Mouse (Mus musculus) forebrain, embryonic 13.5 days (tissue): Measurements from ENCODE around the gene Fbxw7. TPM values are rescaled to one million over a fixed set of nuclear protein-coding genes. Genes with fewer than 3 reads are reported as not detected.

ENCODE experiments used
- ATAC-seq: fragments of 200-750 bp; cut with Nextera tagmentation; 2 replicates; pipeline ENCODE4 v1.8.0; 2017
- H3K27ac ChIP-seq: fragments of 300-500 bp; sonication (generic); 2 replicates; pipeline ENCODE4 v1.5.1; 2015; ENCODE audit warnings: inconsistent platforms, mild to moderate bottlenecking, moderate library complexity
- H3K27me3 ChIP-seq: fragments of 300-500 bp; sonication (generic); 2 replicates; pipeline ENCODE4 v1.6.1; 2015; ENCODE audit warnings: mild to moderate bottlenecking, inconsistent platforms
- H3K36me3 ChIP-seq: fragments of 300-500 bp; sonication (generic); 2 replicates; pipeline ENCODE4 v1.6.1; 2015; ENCODE audit warnings: mild to moderate bottlenecking, inconsistent platforms; ENCODE audit not compliant: poor library complexity, severe bottlenecking
- H3K4me1 ChIP-seq: fragments of 300-500 bp; sonication (generic); 2 replicates; pipeline ENCODE4 v1.6.1; 2015; ENCODE audit warnings: inconsistent platforms
- H3K4me2 ChIP-seq: fragments of 300-500 bp; sonication (generic); 2 replicates; pipeline ENCODE4 v1.6.1; 2015; ENCODE audit warnings: inconsistent platforms, mild to moderate bottlenecking, moderate library complexity
- H3K4me3 ChIP-seq: fragments of 300-500 bp; sonication (generic); 2 replicates; pipeline ENCODE4 v1.5.1; 2015; ENCODE audit warnings: mild to moderate bottlenecking, inconsistent platforms
- H3K9ac ChIP-seq: fragments of 300-500 bp; sonication (generic); 2 replicates; pipeline ENCODE4 v1.6.1; 2015; ENCODE audit warnings: mild to moderate bottlenecking, inconsistent platforms
- H3K9me3 ChIP-seq: fragments of 300-500 bp; sonication (generic); replicated peaks from 2 replicates; pipeline ENCODE4 v1.6.1; 2016; ENCODE audit warnings: inconsistent platforms
- WGBS: fragments of 180-500 bp; shearing (Covaris S2); methylation state at CpG from one replicate; pipeline ENCODE4 v1.1.7; 2015; 5-methylcytosine and 5-hydroxymethylcytosine counted together
- polyA plus RNA-seq: library from polyadenylated mRNA; unstranded; fragments of >200 nt; fragmentation: Nextera tagmentation; extraction: Ambion mirVana; gene quantifications from 2 replicates; pipeline ENCODE4 v1.2.1, GENCODE M21; 2015

Gene Fbxw7
- polyA plus RNA-seq, 1 experiment from 2014 or later: 28.1 TPM

DNA sequence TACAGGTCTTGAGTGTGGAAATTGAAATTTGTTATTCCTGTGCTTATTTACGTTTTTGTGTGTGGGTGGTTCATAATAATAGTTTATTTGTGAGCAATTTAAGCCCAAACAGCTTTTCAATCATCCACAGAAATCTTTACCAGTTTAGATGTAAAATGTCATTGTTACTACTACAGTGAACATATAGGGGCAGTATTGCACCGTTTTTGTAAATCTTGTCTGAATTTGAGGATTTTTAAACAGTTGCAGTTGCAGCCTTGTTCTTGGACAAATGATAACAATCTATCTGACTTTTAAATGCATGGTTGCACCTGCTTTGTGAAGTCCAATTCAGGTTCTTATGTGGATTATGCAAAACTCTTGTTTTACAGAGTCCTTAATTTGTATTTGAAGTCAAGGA lies 121.2 kb downstream of the Fbxw7 start:
- Histone ChIP-seq H3K4me1 (peaks cover 18% of the 10 kb centered on the region), H3K4me3 (no peak overlapping the region), H3K27ac (no peak overlapping the region), H3K9me3 (no peaks in the 10 kb centered on the region), H3K27me3 (no peaks in the 10 kb centered on the region), H3K9ac (no peak overlapping the region), H3K36me3 (no peaks in the 10 kb centered on the region), H3K4me2 (no peak overlapping the region)
- WGBS: 53% methylated on average over 2 of the region's 2 CpGs
- ATAC-seq: no peak

- Histone ChIP-seq H3K9ac (no peak overlapping the region), H3K27ac (peak overlapping the region; percentile 76), H3K4me2 (no peak overlapping the region), H3K4me3 (no peak overlapping the region), H3K36me3 (no peaks in the 10 kb centered on the region), H3K9me3 (no peaks in the 10 kb centered on the region), H3K27me3 (no peaks in the 10 kb centered on the region), H3K4me1 (peaks cover 18% of the 10 kb centered on the region)
- no peak for ATAC-seq
- WGBS: 44% methylated on average over 5 of the region's 5 CpGs
These were observed 121.9 kb downstream of the Fbxw7 start for GRCm38 (mm10) chr3:84936956-84937355.

DNA sequence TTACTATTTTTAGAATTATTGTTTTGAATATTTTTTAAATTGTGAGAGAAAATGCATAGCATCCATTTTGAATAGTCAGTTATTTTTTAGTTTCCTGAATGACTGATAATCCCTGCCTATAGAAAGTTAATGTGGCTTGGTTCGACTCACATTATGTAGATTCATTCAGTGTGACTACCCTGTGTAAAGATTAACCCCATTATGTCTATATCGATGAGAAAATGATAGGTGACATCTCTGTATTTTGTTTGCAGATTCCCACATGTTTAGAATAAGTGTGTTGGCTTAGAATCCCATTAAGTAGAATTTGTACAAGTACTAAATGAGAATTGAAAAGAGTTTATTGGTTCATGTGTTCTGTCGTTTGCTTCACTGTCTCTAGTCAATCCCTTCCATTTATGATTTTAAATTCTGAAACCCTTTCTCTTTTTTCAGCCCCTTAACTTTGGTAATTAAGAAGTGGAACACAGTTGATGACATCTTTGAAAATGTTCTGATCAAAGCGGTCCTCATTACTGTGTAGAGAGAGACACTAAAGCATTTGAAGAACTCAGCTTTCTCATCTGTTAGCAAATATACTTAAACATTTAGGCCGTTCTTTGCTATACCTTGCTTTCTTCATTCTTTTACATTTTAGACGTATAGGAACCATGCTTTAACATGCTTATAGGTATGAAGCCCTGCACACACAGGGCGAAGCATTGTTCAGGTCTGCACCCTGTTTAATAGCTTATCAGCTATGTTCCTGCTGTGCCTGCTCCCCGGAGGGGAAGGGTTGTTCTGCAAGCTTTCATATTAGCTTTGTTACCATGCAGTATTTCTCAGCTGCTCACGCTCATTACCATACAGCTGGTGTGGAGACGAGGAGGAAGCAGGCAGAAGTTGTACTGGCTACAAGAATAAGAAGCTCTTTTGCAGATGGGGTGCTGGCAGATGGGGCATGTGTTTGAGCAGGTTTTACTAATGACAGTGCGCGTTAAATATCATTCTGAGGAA lies 122.6 kb downstream of the Fbxw7 start:
- Histone ChIP-seq H3K4me1 (peaks cover 18% of the 10 kb centered on the region), H3K9ac (no peak overlapping the region), H3K27ac (peak overlapping the region; percentile 70), H3K36me3 (no peaks in the 10 kb centered on the region), H3K4me2 (peak overlapping the region; percentile 36), H3K4me3 (no peak overlapping the region), H3K9me3 (no peaks in the 10 kb centered on the region), H3K27me3 (no peaks in the 10 kb centered on the region)
- peak; percentile 96 for ATAC-seq
- 19% methylated on average over 12 of the region's 12 CpGs for WGBS

GRCm38 (mm10) chr3:84944933-84945332 lies 129.9 kb downstream of the Fbxw7 start:
- no peaks in the 10 kb centered on the region for H3K4me1 ChIP-seq
- H3K4me2 ChIP-seq: no peak overlapping the region
- H3K4me3 ChIP-seq: no peak overlapping the region
- no peak overlapping the region for H3K27ac ChIP-seq
- WGBS: 94% methylated on average over 3 of the region's 3 CpGs
- no peak overlapping the region for H3K9ac ChIP-seq
- no peaks in the 10 kb centered on the region for H3K9me3 ChIP-seq
- H3K36me3 ChIP-seq: no peaks in the 10 kb centered on the region
- no peaks in the 10 kb centered on the region for H3K27me3 ChIP-seq
- ATAC-seq: no peak

DNA sequence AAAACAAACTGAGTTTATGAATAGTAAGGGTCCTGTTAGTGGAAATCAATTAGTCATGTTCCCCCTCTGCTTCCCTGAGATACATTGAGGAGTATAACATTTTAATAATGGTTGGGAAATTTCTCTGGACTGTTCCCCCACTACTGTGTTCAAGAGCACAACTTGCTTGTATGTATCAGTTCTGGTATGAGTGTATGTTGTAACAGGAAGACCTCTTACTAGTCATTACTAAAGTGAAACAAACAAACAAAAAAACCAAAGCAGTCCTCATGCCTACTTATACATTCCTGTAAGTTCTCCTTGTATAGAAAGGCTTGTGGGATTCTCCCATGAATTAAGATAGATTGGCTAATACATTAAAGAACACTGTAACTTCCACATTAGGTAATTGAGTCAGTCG lies 131.3 kb downstream of the Fbxw7 start:
- WGBS: 94% methylated on average over 1 of the region's 1 CpGs
- no peaks in the 10 kb centered on the region for H3K36me3 ChIP-seq
- no peak for ATAC-seq
- H3K9me3 ChIP-seq: no peaks in the 10 kb centered on the region
- H3K4me3 ChIP-seq: no peak overlapping the region
- no peak overlapping the region for H3K27ac ChIP-seq
- H3K4me2 ChIP-seq: no peak overlapping the region
- H3K27me3 ChIP-seq: no peaks in the 10 kb centered on the region
- no peak overlapping the region for H3K9ac ChIP-seq
- no peaks in the 10 kb centered on the region for H3K4me1 ChIP-seq

DNA sequence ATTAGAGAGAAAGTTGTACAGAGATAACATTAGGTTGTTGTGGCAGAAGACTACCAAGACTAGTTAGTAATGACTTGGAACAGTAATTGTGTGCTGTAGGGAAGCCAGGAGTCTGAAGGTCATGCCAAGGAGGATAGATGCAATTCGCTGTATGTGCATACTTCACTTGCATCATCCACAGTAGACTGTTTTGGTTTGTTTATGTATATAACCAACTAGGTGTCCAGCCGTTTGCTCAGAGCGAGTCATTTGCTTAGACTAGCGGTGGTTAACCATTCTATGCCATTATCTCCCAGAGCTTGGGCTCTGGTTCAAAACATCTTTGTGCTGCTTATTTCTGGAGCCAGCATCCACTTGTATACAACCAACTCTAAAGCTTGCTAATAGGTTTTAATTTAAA lies 134.3 kb downstream of the Fbxw7 start:
- H3K27ac ChIP-seq: no peak overlapping the region
- ATAC-seq: no peak
- no peaks in the 10 kb centered on the region for H3K27me3 ChIP-seq
- no peak overlapping the region for H3K4me2 ChIP-seq
- no peak overlapping the region for H3K4me3 ChIP-seq
- H3K9me3 ChIP-seq: no peaks in the 10 kb centered on the region
- H3K9ac ChIP-seq: no peak overlapping the region
- 0 out of 2 replicates have a peak, but pooled peaks cover 2% of the 10 kb centered on the region for H3K4me1 ChIP-seq
- 90% methylated on average over 4 of the region's 4 CpGs for WGBS
- H3K36me3 ChIP-seq: no peaks in the 10 kb centered on the region

- no peaks in the 10 kb centered on the region for H3K9me3 ChIP-seq
- H3K36me3 ChIP-seq: no peaks in the 10 kb centered on the region
- H3K9ac ChIP-seq: peak overlapping the region; percentile 84
- ATAC-seq: peak; percentile 70
- no peaks in the 10 kb centered on the region for H3K27me3 ChIP-seq
- WGBS: 17% methylated on average over 2 of the region's 2 CpGs
- H3K4me2 ChIP-seq: peak overlapping the region; percentile 72
- H3K4me3 ChIP-seq: peak overlapping the region; percentile 60
- peaks cover 12% of the 10 kb centered on the region; the same call in 1 of the 2 replicates for H3K4me1 ChIP-seq
- H3K27ac ChIP-seq: peak overlapping the region; percentile 93
These were observed 136.6 kb downstream of the Fbxw7 start for GRCm38 (mm10) chr3:84951698-84952097.

DNA sequence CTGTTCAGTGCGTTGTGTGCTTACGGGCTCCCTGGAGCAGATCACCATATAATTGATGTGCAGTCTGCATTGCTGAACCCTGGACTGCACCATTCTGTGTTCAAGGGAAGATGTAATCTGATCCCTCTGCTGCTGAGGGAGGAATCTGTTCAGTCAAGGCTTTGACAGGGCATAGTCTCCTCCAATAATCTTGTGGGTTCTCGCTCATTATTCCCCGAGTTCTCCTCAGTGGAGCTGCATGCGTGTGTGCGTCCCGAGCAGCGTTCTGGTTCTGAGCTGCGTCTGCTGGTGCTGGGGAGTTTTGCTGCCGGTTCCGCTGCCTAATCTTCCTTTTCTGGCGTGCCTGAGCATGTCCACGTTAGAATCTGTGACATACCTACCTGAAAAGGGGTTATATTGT lies 137.1 kb downstream of the Fbxw7 start:
- peak overlapping the region; percentile 93 for H3K27ac ChIP-seq
- H3K9me3 ChIP-seq: no peaks in the 10 kb centered on the region
- 3% methylated on average over 13 of the region's 13 CpGs for WGBS
- H3K4me2 ChIP-seq: peak overlapping the region; percentile 72
- no peaks in the 10 kb centered on the region for H3K36me3 ChIP-seq
- H3K4me3 ChIP-seq: peak overlapping the region; percentile 60
- peak; percentile 95 for ATAC-seq
- peaks cover 14% of the 10 kb centered on the region; the same call in 1 of the 2 replicates for H3K4me1 ChIP-seq
- H3K27me3 ChIP-seq: no peaks in the 10 kb centered on the region
- H3K9ac ChIP-seq: peak overlapping the region; percentile 84

GRCm38 (mm10) chr3:84952585-84953187 lies 137.6 kb downstream of the Fbxw7 start:
- H3K27ac ChIP-seq: peak overlapping the region; percentile 93
- peak overlapping the region; percentile 72 for H3K4me2 ChIP-seq
- peak overlapping the region; percentile 84 for H3K9ac ChIP-seq
- ATAC-seq: peak; percentile 5; the same call in 1 of the 2 replicates
- H3K4me1 ChIP-seq: peaks cover 14% of the 10 kb centered on the region; the same call in 1 of the 2 replicates
- H3K9me3 ChIP-seq: no peaks in the 10 kb centered on the region
- no peaks in the 10 kb centered on the region for H3K27me3 ChIP-seq
- H3K4me3 ChIP-seq: peak overlapping the region; percentile 60
- no peaks in the 10 kb centered on the region for H3K36me3 ChIP-seq
- 40% methylated on average over 7 of the region's 7 CpGs for whole genome bisulfite sequencing

DNA sequence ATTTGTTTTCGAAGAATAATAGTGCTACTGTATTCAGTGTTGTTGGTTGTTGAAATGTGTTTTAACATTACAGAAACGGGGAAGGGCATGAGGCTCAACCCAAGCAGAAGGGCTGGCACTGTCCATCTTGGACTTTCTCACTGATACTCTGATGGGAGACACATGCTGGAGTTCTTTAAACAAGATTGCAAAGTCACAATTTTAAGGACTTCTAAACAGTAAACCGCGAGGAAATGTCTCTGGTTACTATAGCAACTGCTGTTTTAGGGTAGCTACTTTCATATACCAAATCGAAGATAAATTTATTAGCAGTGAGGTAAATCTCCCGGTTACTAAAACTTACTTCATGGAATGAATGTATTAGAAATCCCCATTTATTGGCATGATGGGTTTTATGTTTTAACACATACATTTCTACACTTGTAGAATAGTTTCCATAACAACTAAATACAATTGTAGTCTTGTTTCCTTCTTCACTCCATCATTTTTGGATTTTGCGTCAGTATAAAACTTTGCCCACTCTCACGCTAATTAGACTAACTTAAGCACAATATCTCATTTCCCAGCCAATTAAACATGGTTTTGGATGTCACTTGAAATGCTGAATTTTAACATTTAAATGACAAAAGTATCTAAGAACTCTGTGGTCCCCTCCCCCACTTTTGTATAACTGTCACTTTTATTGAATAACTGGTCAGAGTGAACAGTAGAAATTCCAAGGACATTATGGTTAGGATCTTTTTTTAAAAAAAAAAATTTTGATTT lies 140.1 kb downstream of the Fbxw7 start:
- 32% methylated on average over 8 of the region's 8 CpGs for WGBS
- no peak overlapping the region for H3K27ac ChIP-seq
- no peak overlapping the region for H3K9ac ChIP-seq
- peaks cover 14% of the 10 kb centered on the region; the same call in 1 of the 2 replicates for H3K4me1 ChIP-seq
- peak overlapping the region; percentile 19 for H3K4me3 ChIP-seq
- peak overlapping the region; percentile 47 for H3K4me2 ChIP-seq
- ATAC-seq: no peak
- no peaks in the 10 kb centered on the region for H3K9me3 ChIP-seq
- no peaks in the 10 kb centered on the region for H3K27me3 ChIP-seq
- peaks cover 8% of the 10 kb centered on the region for H3K36me3 ChIP-seq

GRCm38 (mm10) chr3:84955857-84956256 lies 140.8 kb downstream of the Fbxw7 start:
- WGBS: 26% methylated on average over 4 of the region's 4 CpGs
- peaks cover 11% of the 10 kb centered on the region for H3K36me3 ChIP-seq
- no peak overlapping the region for H3K4me3 ChIP-seq
- ATAC-seq: no peak
- H3K9me3 ChIP-seq: no peaks in the 10 kb centered on the region
- peak overlapping the region; percentile 44 for H3K4me2 ChIP-seq
- peaks cover 14% of the 10 kb centered on the region; the same call in 1 of the 2 replicates for H3K4me1 ChIP-seq
- H3K27ac ChIP-seq: no peak overlapping the region
- no peak overlapping the region for H3K9ac ChIP-seq
- no peaks in the 10 kb centered on the region for H3K27me3 ChIP-seq
